Mouse (Mus musculus) naive thymus-derived CD4-positive, alpha-beta T cell, adult 5 months (primary cell): Measurements from ENCODE around the gene Sgce. TPM values are rescaled to one million over a fixed set of nuclear protein-coding genes. Genes with fewer than 3 reads are reported as not detected.

Source experiments
- polyA plus RNA-seq: library from polyadenylated mRNA; unstranded; fragments of 100-300 nt; shearing (Covaris generic); gene quantifications from one replicate; pipeline ENCODE4 v1.2.1, GENCODE M21; 2017

The Sgce gene
- 0.32 TPM for polyA plus RNA-seq

GRCm38 (mm10) chr6:4746696-4747439 lies at the start of gene Sgce, which contains the start of gene Peg10:
Gene Sgce (minus strand): TSS chr6:4747207.
Gene Peg10 (plus strand): TSS chr6:4747306.

Other genes with a start within 250 kb of the Sgce start
- not detected for gene Col1a2, start 242.4 kb downstream of the Sgce start, polyA plus RNA-seq
- gene Casd1, start 146.4 kb downstream of the Sgce start, polyA plus RNA-seq = 22.6 TPM
- gene Peg10, start 99 bp upstream of the Sgce start, polyA plus RNA-seq = not detected
- gene Ppp1r9a, start 155.7 kb upstream of the Sgce start, polyA plus RNA-seq = 0.15 TPM